Mouse (Mus musculus) lung, postnatal 0 days (tissue): Measurements from ENCODE around the gene Ahnak2.

Source experiments
- CTCF ChIP-seq: IDR thresholded peaks from 2 replicates; pipeline ENCODE4 v1.5.1; 2016; ENCODE audit warnings: antibody characterized with exemption, mild to moderate bottlenecking
- EP300 ChIP-seq: IDR thresholded peaks from 2 replicates; pipeline ENCODE4 v1.6.1; 2016; ENCODE audit warnings: antibody characterized with exemption, mild to moderate bottlenecking, control low read depth

DNA sequence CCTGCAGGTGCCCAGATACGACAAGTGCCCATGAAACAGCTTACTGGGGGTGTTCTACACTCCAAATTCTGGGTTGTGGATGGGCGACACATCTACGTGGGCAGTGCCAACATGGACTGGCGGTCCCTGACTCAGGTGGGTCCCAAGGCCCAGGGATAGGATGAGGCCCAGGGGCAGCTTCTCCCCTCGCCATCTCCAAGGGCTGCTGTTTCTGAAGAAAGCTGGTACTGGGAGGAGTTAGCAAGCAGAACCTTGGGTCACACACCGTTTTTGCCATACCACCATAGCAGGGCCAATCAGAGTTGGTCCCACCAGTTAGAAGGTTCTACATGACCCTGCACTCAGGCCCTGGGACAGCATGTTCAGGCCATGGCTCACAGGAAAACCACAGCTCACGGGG, 37.5 kb downstream of the Ahnak2 start:
- TF ChIP-seq CTCF, result no peak
- no peak for TF ChIP-seq EP300
